Mouse (Mus musculus): ENCODE data around the gene Hmcn1. TPM values are rescaled to one million over a fixed set of nuclear protein-coding genes. Genes with fewer than 3 reads are reported as not detected.
A peak's percentile ranks its signal among the peaks of the same experiment; 100 is the strongest.

Hmcn1 gene
- polyA plus RNA-seq, 1 experiment from 2014 or later = 2.0 TPM

GRCm38 (mm10) chr1:150546463-150546862 lies 446.8 kb downstream of the Hmcn1 start:
- Histone ChIP-seq H3K27me3 (ENCODE audit: control insufficient read depth, insufficient read depth, low read depth, low read length) (no peaks in the 10 kb centered on the region), H3K36me3 (ENCODE audit: control insufficient read depth, insufficient read depth, low read length) (no peaks in the 10 kb centered on the region), H3K4me1 (ENCODE audit: control insufficient read depth, insufficient read depth, low read length) (no peaks in the 10 kb centered on the region), H3K4me2 (ENCODE audit: low read length) (no peak overlapping the region), H3K9ac (ENCODE audit: low read depth, low read length) (no peak overlapping the region), H3K4me3 (ENCODE audit: low read depth, low read length) (no peak overlapping the region), H3K27ac (ENCODE audit: low read length) (no peak overlapping the region), H3K9me3 (replicated peaks; ENCODE audit: control insufficient read depth, low read length, poor library complexity, severe bottlenecking) (0 out of 2 replicates have a peak, but pooled peaks cover 2% of the 10 kb centered on the region)
- ATAC-seq = no peak
- 78% methylated on average over 3 of the region's 3 CpGs for WGBS

- H3K4me2 ChIP-seq (ENCODE audit: low read length) = no peak overlapping the region
- 12% methylated on average over 5 of the region's 5 CpGs for WGBS
- H3K36me3 ChIP-seq (ENCODE audit: control insufficient read depth, insufficient read depth, low read length) = no peaks in the 10 kb centered on the region
- H3K9me3 ChIP-seq (replicated peaks; ENCODE audit: control insufficient read depth, low read length, poor library complexity, severe bottlenecking) = no peaks in the 10 kb centered on the region
- H3K27ac ChIP-seq (ENCODE audit: low read length) = no peak overlapping the region
- peak overlapping the region; percentile 20; the same call in 1 of the 2 replicates for H3K9ac ChIP-seq (ENCODE audit: low read depth, low read length)
- ATAC-seq = peak; percentile 97
- no peaks in the 10 kb centered on the region for H3K27me3 ChIP-seq (ENCODE audit: control insufficient read depth, insufficient read depth, low read depth, low read length)
- peaks cover 7% of the 10 kb centered on the region; the same call in 1 of the 2 replicates for H3K4me1 ChIP-seq (ENCODE audit: control insufficient read depth, insufficient read depth, low read length)
- H3K4me3 ChIP-seq (ENCODE audit: low read depth, low read length) = no peak overlapping the region
Observed at GRCm38 (mm10) chr1:150540267-150540666, 453.0 kb downstream of the Hmcn1 start.

- H3K9ac ChIP-seq (ENCODE audit: low read depth, low read length) = no peak overlapping the region
- H3K4me2 ChIP-seq (ENCODE audit: low read length) = no peak overlapping the region
- peaks cover 7% of the 10 kb centered on the region; the same call in 1 of the 2 replicates for H3K4me1 ChIP-seq (ENCODE audit: control insufficient read depth, insufficient read depth, low read length)
- H3K27me3 ChIP-seq (ENCODE audit: control insufficient read depth, insufficient read depth, low read depth, low read length) = no peaks in the 10 kb centered on the region
- H3K9me3 ChIP-seq (replicated peaks; ENCODE audit: control insufficient read depth, low read length, poor library complexity, severe bottlenecking) = no peaks in the 10 kb centered on the region
- WGBS = 83% methylated on average over 6 of the region's 6 CpGs
- no peak overlapping the region for H3K27ac ChIP-seq (ENCODE audit: low read length)
- no peak overlapping the region for H3K4me3 ChIP-seq (ENCODE audit: low read depth, low read length)
- ATAC-seq = no peak
- no peaks in the 10 kb centered on the region for H3K36me3 ChIP-seq (ENCODE audit: control insufficient read depth, insufficient read depth, low read length)
Observed at GRCm38 (mm10) chr1:150537410-150538128, 455.7 kb downstream of the Hmcn1 start.

GRCm38 (mm10) chr1:150535770-150536534 lies 457.3 kb downstream of the Hmcn1 start:
- Histone ChIP-seq H3K27me3 (ENCODE audit: control insufficient read depth, insufficient read depth, low read depth, low read length) (no peaks in the 10 kb centered on the region), H3K36me3 (ENCODE audit: control insufficient read depth, insufficient read depth, low read length) (no peaks in the 10 kb centered on the region), H3K9me3 (replicated peaks; ENCODE audit: control insufficient read depth, low read length, poor library complexity, severe bottlenecking) (no peaks in the 10 kb centered on the region), H3K4me1 (ENCODE audit: control insufficient read depth, insufficient read depth, low read length) (peaks cover 7% of the 10 kb centered on the region; the same call in 1 of the 2 replicates), H3K27ac (ENCODE audit: low read length) (no peak overlapping the region), H3K4me2 (ENCODE audit: low read length) (peak overlapping the region; percentile 32), H3K4me3 (ENCODE audit: low read depth, low read length) (no peak overlapping the region), H3K9ac (ENCODE audit: low read depth, low read length) (no peak overlapping the region)
- 21% methylated on average over 16 of the region's 16 CpGs for WGBS
- peak; percentile 29; the same call in 1 of the 2 replicates for ATAC-seq

GRCm38 (mm10) chr1:150534587-150534986 lies 458.6 kb downstream of the Hmcn1 start:
- Histone ChIP-seq H3K4me3 (ENCODE audit: low read depth, low read length) (no peak overlapping the region), H3K4me1 (ENCODE audit: control insufficient read depth, insufficient read depth, low read length) (peaks cover 7% of the 10 kb centered on the region; the same call in 1 of the 2 replicates), H3K9ac (ENCODE audit: low read depth, low read length) (no peak overlapping the region), H3K27me3 (ENCODE audit: control insufficient read depth, insufficient read depth, low read depth, low read length) (no peaks in the 10 kb centered on the region), H3K4me2 (ENCODE audit: low read length) (no peak overlapping the region), H3K36me3 (ENCODE audit: control insufficient read depth, insufficient read depth, low read length) (no peaks in the 10 kb centered on the region), H3K27ac (ENCODE audit: low read length) (no peak overlapping the region), H3K9me3 (replicated peaks; ENCODE audit: control insufficient read depth, low read length, poor library complexity, severe bottlenecking) (no peaks in the 10 kb centered on the region)
- WGBS = 91% methylated on average over 8 of the region's 8 CpGs
- ATAC-seq = no peak

GRCm38 (mm10) chr1:150513041-150513440 lies 480.2 kb downstream of the Hmcn1 start:
- Histone ChIP-seq H3K4me3 (ENCODE audit: low read depth, low read length) (no peak overlapping the region), H3K36me3 (ENCODE audit: control insufficient read depth, insufficient read depth, low read length) (no peaks in the 10 kb centered on the region), H3K9ac (ENCODE audit: low read depth, low read length) (no peak overlapping the region), H3K4me1 (ENCODE audit: control insufficient read depth, insufficient read depth, low read length) (no peaks in the 10 kb centered on the region), H3K4me2 (ENCODE audit: low read length) (no peak overlapping the region), H3K27ac (ENCODE audit: low read length) (no peak overlapping the region), H3K27me3 (ENCODE audit: control insufficient read depth, insufficient read depth, low read depth, low read length) (no peaks in the 10 kb centered on the region), H3K9me3 (replicated peaks; ENCODE audit: control insufficient read depth, low read length, poor library complexity, severe bottlenecking) (no peaks in the 10 kb centered on the region)
- ATAC-seq = no peak
- WGBS = 94% methylated on average over 2 of the region's 2 CpGs

Other genes with a start within 250 kb of the Hmcn1 start
- gene Gm47985, start 189.1 kb upstream of the Hmcn1 start, polyA plus RNA-seq (2015; fragmentation: Nextera tagmentation; extraction: Ambion mirVana) = not detected in 2 replicates
- gene Gm8947, start 198.9 kb upstream of the Hmcn1 start, polyA plus RNA-seq (2015; fragmentation: Nextera tagmentation; extraction: Ambion mirVana) = not detected in 2 replicates
- not detected in 2 replicates for gene Gm47995, start 205.0 kb upstream of the Hmcn1 start, polyA plus RNA-seq (2015; fragmentation: Nextera tagmentation; extraction: Ambion mirVana)
- gene 3110040M04Rik, start 210.7 kb upstream of the Hmcn1 start, polyA plus RNA-seq (2015; fragmentation: Nextera tagmentation; extraction: Ambion mirVana) = not detected in 2 replicates
- not detected in 2 replicates for gene Gm47996, start 216.7 kb upstream of the Hmcn1 start, polyA plus RNA-seq (2015; fragmentation: Nextera tagmentation; extraction: Ambion mirVana)

Measured in midbrain, embryonic 16.5 days (tissue).